Mouse (Mus musculus) frontal cortex, postnatal 14 days (tissue): ENCODE results near the gene Gm20431.
A peak's percentile ranks its signal among the peaks of the same experiment; 100 is the strongest.

Experiments used
- DNase-seq, 2 experiments: peaks; one replicate each; pipeline ENCODE4 v3.0.0; 2022; ENCODE audit warnings: low spot score in 2 of 2

Gm20431 gene

DNA sequence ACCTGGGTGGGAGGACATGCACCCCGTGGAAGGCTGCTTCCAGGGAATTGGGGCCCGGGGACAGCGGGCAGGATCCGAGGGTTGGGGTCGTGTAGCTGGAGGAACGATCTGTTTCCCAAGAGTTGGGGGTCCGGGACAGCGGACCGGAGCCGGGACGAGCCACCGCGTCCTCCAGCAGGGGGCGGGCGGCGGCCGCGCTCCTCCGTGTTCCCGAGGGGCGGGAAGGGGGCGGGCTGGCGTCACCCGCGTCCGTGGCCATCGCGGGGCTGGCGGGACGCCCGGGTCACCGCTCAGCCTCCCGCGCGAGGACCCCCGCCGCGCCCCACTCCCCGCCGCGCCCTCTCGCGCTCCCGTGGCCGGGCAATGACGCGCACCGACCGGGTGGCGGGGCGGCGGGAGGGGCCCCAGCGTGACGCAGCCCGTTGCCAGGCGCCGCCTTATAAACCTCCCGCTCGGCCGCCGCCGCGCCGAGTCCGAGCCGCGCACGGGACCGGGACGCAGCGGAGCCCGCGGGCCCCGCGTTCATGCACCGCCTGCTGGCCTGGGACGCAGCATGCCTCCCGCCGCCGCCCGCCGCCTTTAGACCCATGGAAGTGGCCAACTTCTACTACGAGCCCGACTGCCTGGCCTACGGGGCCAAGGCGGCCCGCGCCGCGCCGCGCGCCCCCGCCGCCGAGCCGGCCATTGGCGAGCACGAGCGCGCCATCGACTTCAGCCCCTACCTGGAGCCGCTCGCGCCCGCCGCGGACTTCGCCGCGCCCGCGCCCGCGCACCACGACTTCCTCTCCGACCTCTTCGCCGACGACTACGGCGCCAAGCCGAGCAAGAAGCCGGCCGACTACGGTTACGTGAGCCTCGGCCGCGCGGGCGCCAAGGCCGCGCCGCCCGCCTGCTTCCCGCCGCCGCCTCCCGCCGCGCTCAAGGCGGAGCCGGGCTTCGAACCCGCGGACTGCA is 27.5 kb upstream of the Gm20431 start, which contains the start of gene Cebpb:
TSS of gene Cebpb (plus strand) at position 418 of the 954 bp plus-strand sequence.
- DNase-seq, result peak; percentile 53 to 69

DNA sequence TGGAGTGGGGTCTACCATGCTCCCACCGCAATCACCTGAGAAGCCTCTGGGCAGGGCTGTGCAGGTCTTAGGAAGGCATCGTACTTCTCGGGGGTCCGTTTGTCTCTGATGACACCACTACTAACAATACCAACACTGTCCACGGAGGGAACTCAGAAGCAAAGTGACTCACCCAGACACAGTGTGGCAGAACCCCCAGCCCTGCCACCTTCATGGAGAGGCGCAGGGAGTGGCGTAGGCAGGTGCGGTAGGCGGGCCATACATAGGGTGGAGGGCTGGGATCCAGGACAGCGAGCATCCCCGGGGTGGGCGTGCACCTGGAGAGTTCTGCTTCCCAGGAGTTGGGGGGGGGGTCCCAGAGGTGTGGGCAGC is 26.8 kb upstream of the Gm20431 start:
- no peak for DNase-seq

- DNase-seq, result no peak
Measured at GRCm38 (mm10) chr2:167687651-167688101, 26.4 kb upstream of the Gm20431 start.

DNA sequence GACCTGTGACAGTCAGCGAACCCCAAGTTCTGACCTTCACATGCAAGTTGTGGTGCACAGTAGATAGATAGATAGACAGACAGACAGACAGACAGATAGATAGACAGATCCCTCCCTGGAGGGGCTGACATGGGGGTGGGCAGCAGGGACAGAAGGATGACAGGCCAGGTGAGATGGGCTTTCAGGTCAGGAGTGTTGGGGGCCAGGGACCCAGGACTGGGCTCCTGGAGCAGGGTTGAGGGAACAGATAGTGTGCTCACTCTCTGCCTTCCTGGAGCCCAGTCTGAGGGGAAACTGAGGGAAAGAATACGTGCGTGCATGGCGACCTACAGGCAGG is 25.9 kb upstream of the Gm20431 start:
- no peak for DNase-seq

GRCm38 (mm10) chr2:167686382-167687249 is 25.3 kb upstream of the Gm20431 start:
- no peak for DNase-seq

DNA sequence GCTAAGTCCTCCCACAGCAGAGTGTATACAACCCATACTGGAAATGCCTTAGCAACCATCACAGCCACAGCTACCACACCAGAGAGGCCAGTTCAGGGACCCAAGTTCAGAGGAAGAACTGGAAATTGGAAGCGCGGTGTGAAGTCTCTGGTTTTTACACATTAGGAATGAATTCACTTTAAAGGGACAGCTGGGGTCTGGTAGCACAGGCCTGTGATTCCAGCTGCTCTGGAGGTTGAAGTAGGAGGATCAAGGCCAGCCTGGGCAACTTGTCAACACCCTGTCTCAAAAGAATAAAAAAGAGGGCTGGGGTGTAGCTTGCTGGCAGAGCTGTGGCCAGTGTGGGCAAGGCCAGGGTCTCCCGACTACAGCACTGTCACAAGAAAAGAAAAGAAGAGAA is 24.6 kb upstream of the Gm20431 start:
- no peak for DNase-seq

- DNase-seq, result peak; percentile 88 to 99
Measured at GRCm38 (mm10) chr2:167685137-167685536, 23.8 kb upstream of the Gm20431 start.

DNA sequence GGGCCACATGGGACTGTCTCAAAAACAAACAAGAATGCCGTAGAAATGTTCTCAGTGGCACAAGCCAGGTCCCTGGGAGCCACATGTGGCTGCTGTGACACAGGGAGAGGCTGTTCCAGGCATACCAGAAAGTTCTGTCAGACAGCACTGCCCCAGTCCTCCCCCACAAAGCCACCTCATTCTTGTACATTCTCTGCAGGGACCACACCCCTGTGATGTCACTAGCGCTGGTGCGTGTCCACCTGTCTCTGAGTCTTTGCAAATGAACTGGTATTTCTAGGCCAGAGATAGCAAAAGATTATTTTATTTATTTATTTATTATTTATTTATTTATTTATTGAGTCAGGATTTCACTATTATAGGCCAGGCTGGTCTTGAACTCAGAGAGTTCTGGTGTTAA is 22.4 kb upstream of the Gm20431 start:
- no peak for DNase-seq

- DNase-seq, result no peak
Measured at GRCm38 (mm10) chr2:167680657-167681056, 19.4 kb upstream of the Gm20431 start.

GRCm38 (mm10) chr2:167679902-167680430 is 18.7 kb upstream of the Gm20431 start:
- peak; percentile 64 to 70 for DNase-seq

DNA sequence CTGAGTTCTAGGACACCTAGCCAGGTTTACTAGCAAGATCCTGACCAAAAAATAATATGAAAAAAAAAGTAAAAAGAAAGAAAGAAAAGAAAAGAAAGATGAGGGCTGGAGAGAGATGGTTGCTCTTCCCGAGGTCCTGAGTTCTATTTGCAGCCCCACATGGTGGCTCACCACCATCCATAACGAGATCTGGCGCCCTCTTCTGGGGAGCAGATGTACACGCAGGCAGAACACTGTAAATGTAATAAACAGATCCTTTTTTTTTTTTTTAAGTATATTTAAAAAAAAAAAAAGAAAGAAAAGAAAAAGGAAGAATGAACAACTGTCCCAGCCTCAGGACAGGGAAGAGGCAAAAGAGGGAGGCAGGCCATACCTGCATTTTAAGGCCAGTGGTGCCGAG is 17.3 kb upstream of the Gm20431 start:
- no peak for DNase-seq

GRCm38 (mm10) chr2:167675120-167675909 is 14.0 kb upstream of the Gm20431 start:
- no peak for DNase-seq

GRCm38 (mm10) chr2:167672212-167672685 is 11.0 kb upstream of the Gm20431 start:
- no peak for DNase-seq

- DNase-seq, result no peak
Measured at GRCm38 (mm10) chr2:167671101-167671633, 9.9 kb upstream of the Gm20431 start.

DNA sequence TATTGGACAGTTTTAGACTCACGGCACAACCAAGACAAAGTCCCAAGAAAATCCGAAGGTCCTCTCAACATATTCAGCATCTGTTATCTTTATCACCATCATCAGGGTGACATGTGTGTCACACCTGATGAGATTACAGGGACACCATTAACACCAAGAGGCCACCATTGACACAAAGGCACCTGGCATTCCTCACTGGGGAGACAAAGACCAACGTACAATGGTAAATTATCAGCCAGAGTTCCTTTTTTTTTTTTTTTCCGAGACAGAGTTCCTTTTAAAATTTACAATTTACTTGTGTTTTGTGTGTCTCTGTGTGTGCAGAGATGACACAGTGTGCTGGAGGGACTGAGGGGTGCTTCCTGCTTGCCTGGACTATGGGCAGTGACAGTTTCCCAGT is 8.1 kb upstream of the Gm20431 start:
- no peak for DNase-seq

DNA sequence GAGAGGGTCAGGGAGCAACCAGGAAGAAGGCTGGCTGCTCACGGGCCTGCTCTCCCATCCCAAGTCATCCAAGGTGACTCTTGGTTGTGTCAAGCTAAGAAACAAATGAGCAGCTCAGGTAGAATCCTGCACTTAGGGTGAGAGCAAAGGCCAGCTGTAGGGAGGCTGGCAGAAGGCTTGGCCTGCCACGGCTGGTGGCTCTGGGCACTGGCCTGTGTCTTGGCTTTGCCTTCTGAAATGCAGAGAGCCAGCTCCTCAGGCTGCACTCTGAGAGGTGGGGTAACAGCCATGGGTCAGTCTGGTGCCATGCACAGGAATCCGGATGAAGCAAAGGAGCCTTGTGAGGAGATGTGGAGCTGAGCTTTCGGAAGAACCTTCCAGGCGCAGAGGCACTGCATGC is 7.1 kb upstream of the Gm20431 start:
- no peak for DNase-seq

- no peak for DNase-seq
Measured at GRCm38 (mm10) chr2:167665972-167666713, 4.8 kb upstream of the Gm20431 start.

DNA sequence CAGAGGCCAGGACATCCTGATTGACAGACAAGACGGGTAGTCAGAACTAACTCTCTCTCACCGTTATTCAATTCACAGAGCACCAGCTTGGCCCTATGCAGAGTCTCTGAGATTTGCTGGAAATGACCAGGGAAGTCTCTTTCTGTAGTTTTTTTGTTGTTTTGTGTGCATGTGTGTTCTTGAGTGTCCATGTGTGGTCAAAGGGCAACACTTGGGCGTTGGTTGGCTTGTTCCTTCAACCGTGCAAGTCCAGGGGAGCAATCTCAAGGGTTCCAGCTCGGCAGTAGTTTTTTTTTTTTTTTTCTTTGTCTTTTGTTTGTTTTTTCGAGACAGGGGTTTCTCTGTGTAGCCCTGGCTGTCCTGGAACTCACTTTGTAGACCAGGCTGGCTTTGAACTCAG is 1.4 kb upstream of the Gm20431 start:
- no peak for DNase-seq

DNA sequence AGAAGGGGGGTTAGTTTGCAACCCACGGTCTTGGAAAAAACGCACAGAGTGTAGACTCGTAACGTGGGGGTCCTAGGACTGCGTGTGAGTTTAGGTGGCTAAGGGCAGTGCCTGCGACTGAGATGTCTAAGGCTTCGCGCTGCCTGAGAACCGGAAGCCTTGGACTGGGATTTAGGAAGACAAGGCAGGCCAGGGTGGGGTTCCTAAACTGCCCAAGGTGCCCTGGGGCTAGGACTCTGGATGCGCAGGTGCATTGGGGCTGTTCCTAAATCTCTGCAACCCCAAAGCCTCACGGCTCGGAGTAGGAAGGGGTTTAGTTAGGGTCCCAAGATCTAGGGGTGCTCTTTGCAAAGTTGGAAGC is 705 bp downstream of the Gm20431 start:
- no peak for DNase-seq

DNA sequence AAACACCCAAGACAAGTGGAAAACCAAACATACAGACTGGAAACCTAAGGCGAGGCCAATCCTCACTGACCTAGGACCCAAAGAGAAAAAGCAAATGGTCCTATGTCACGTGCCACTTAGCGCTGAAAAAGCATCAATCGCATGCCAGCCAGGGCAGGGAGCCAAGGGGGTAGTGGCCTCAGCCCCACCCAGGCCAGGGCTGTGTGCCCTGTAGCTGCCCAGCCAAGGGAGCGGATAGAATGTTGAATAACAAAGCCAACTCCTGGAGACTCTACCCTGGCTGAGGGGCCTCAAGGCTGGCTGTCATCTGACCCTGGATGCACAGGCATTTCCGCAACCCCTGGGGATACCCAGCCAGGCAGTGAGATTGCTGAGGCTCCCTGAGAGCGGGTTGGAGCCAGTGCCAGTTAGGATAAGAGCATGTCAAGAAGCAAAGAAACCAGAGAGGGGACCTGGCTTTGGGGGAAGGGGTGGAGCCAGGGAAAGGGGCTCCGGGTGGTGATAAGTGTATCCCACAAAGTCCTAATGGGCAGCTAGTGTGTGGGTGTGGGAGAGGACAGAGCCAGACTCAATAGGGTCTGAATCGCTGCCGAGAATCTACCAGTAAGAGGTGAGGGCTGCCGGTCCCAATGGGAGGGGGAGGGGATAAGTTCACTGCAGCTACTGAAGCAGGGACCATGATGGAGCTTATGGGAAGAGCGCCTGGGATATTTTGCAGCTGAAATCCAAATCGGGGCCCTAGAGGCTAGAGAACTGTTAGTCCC is 1.3 kb downstream of the Gm20431 start:
- DNase-seq, result no peak
